Mouse (Mus musculus) embryo, embryonic 10 days (tissue): Measurements from ENCODE around the gene Vmn2r109.
"Not testable (repeated sequence)": the region's sequence is repeated elsewhere in the genome, so short reads cannot be mapped to it uniquely, and the experiment has no call there.

ENCODE experiments used
- DNase-seq: peaks from one replicate; pipeline ENCODE4 v3.0.0-alpha.2; 2015; ENCODE audit warnings: low spot score

Vmn2r109 gene

DNA sequence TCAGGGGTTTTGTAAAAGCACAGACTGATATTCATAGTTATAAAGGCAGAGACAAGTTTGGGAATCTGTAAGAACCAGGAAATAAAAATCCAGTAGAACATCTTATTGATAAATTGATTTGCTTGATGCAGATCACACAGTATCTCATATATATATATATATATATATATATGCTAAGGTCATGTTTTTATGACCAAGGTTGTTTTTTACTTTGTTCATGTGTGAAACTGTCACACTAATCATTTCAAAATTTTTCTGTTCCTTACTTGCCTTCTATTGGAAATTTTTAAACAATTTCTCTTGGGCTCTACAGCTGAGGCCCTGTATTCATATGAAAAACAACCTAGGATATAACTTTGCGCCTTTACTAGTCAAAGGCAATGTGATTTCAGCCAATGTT lies at the start of gene Vmn2r109:
Vmn2r109 (minus strand) TSS at position 101 of the 400 bp plus-strand sequence.
- DNase-seq: no peak

DNA sequence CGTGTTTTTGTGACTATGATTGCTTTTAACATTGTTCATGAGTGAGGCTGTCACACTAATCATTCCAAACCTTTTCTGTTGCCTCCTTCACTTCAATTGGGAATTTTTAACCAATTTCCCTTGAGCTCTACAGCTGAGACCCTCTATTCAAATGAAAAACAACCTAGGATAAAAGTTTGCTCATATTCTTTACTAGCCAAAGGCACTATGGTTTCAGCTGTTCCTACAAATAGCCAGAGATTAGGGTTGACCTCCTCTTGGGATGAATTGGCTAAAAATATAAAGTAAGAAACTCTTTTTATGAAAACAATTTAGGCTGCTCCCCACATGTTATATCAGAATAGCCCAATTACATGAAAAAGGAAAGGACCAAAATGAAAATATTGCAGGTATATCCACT lies 31.8 kb upstream of the Vmn2r109 start, which contains the start of gene Vmn2r110:
Vmn2r110 (minus strand) TSS at position 101 of the 400 bp plus-strand sequence.
- DNase-seq: no peak

DNA sequence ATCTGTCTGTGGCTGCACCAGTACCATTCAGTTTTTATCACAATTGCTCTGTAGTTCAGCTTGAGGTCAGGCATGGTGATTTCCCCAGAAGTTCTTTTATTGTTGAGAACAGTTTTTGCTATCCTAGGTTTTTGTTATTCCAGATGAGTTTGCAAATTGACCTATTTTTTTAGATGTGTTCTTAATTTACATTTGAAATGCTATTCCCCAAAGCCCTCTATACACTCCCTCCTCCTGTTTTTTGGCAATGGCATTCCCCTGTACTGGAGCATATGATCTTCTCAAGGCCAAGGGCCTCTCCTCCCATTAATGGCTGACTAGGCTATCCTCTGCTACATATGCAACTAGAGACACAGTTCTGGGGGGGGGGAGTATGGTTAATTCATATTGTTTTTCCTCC lies 56.3 kb downstream of the Vmn2r109 start:
- not testable (repeated sequence) for DNase-seq

DNA sequence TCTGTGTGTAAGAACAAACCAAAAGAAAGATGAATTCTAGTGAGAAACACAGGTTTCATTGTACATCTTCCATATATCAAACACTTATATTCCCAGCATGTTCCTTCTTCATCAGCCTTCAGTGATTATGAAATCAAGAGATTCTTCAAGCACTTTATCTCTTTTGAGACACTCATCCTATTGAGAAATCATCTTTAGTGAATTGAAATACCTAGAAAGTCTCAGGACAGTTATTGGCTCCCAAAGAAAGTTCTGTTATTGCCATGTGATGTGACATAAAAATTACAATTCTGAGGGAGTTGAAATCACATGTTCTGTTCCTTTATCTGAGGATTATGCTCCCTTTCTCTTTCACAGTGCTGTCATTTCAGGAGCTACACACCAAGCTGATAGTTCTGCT lies 66.7 kb downstream of the Vmn2r109 start, which contains the start of gene Vmn1r225:
Vmn1r225 (plus strand) TSS at position 301 of the 400 bp plus-strand sequence.
- DNase-seq: no peak
